Mouse (Mus musculus) limb, embryonic 11.5 days (tissue): ENCODE measurements around the gene Tmprss13. TPM values are rescaled to one million over a fixed set of nuclear protein-coding genes. Genes with fewer than 3 reads are reported as not detected.

Source experiments
- ATAC-seq: fragments of 200-750 bp; cut with Nextera tagmentation; 2 replicates; pipeline ENCODE4 v1.8.0; 2017; ENCODE audit warnings: low read depth; ENCODE audit not compliant: insufficient number of reproducible peaks, low FRiP score, low TSS enrichment
- DNase-seq: peaks from one replicate; pipeline ENCODE4 v3.0.0-alpha.2; 2015; ENCODE audit warnings: low spot score
- H3K27ac ChIP-seq: fragments of 300-500 bp; sonication (generic); replicated peaks from 2 replicates; pipeline ENCODE4 v1.5.1; 2014; ENCODE audit warnings: low read depth, mild to moderate bottlenecking, low read length
- H3K27me3 ChIP-seq: fragments of 300-500 bp; sonication (generic); 2 replicates; pipeline ENCODE4 v1.6.1; 2014; ENCODE audit warnings: mild to moderate bottlenecking, low read length, mixed read lengths; ENCODE audit not compliant: control insufficient read depth, insufficient read depth
- H3K36me3 ChIP-seq: fragments of 300-500 bp; sonication (generic); 2 replicates; pipeline ENCODE4 v1.6.1; 2014; ENCODE audit warnings: mild to moderate bottlenecking, low read length, moderate library complexity, mixed read lengths; ENCODE audit not compliant: control insufficient read depth, insufficient read depth
- H3K4me1 ChIP-seq: fragments of 300-500 bp; sonication (generic); 2 replicates; pipeline ENCODE4 v1.6.1; 2014; ENCODE audit warnings: low read length, mixed read lengths; ENCODE audit not compliant: control insufficient read depth, insufficient read depth
- H3K4me2 ChIP-seq: fragments of 300-500 bp; sonication (generic); 2 replicates; pipeline ENCODE4 v1.6.1; 2014; ENCODE audit warnings: low read depth, mild to moderate bottlenecking, moderate library complexity; ENCODE audit not compliant: severe bottlenecking
- H3K4me3 ChIP-seq: fragments of 300-500 bp; sonication (generic); 2 replicates; pipeline ENCODE4 v1.5.1; 2014; ENCODE audit warnings: low read depth, low read length
- H3K9ac ChIP-seq: fragments of 300-500 bp; sonication (generic); 2 replicates; pipeline ENCODE4 v1.6.1; 2014; ENCODE audit warnings: mild to moderate bottlenecking, low read length
- H3K9me3 ChIP-seq: fragments of 300-500 bp; sonication (generic); 2 replicates; pipeline ENCODE4 v1.6.1; 2016; ENCODE audit warnings: low read length; ENCODE audit not compliant: control insufficient read depth
- WGBS: fragments of 180-500 bp; shearing (Covaris S2); extraction: QIAGEN DNeasy Blood & Tissue Kit; methylation state at CpG from one replicate; pipeline ENCODE4 v1.1.7; 2014; 5-methylcytosine and 5-hydroxymethylcytosine counted together
- polyA plus RNA-seq: library from polyadenylated mRNA; unstranded; fragments of >200 nt; fragmentation: Nextera tagmentation; extraction: Ambion mirVana; gene quantifications from 2 replicates; pipeline ENCODE4 v1.2.1, GENCODE M21; 2014

The Tmprss13 gene
- polyA plus RNA-seq, 1 experiment from 2014 or later: 0.63 TPM

DNA sequence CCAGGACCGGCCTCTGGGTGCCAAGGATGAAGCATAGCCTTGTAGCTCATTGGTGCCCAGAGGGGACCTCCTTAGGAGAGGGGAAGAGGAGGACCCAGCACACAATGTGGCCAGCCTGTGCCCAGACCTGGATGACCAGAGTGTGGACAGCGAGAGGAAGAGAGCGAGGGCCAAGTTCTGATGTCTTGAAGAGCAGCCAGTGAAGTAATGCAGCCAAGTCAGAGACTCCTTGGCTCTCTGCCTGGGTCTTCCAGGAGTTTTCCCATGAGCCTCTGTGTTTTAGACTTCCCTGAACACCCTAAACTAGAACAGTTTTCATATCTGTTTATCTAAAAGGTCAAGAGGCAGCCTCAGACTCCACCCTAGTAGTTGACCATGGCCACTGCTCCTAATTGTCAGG, 1.3 kb upstream of the Tmprss13 start:
- no peak overlapping the region for H3K9ac ChIP-seq
- no peak overlapping the region for H3K4me3 ChIP-seq
- ATAC-seq: no peak
- WGBS: 81% methylated on average over 3 of the region's 3 CpGs
- H3K4me1 ChIP-seq: no peaks in the 10 kb centered on the region
- peaks cover 5% of the 10 kb centered on the region; the same call in 1 of the 2 replicates for H3K27me3 ChIP-seq
- no peaks in the 10 kb centered on the region for H3K36me3 ChIP-seq
- H3K9me3 ChIP-seq: no peaks in the 10 kb centered on the region
- DNase-seq: no peak
- no peak overlapping the region for H3K4me2 ChIP-seq
- H3K27ac ChIP-seq: no peak overlapping the region

DNA sequence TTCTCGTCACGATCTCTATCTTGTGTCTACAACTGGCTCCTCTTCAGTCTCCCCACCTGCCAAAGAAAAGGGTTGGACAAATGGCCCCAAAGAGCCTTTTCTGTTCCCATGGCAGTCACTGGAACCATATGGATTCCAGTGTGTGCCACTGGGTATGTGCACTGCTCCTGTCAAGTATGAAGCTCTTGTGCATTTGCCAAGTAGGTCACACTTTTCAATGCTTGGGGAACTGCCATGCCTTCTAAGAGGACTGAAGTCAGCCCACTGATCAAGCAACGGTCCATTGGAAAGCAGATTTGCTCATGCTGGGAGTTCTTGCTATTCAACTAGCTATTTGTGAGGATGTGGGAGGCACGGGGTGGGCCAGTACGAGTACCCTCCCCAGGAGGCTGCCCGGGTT, 2.6 kb downstream of the Tmprss13 start:
- no peaks in the 10 kb centered on the region for H3K36me3 ChIP-seq
- no peak overlapping the region for H3K27ac ChIP-seq
- peaks cover 5% of the 10 kb centered on the region; the same call in 1 of the 2 replicates for H3K27me3 ChIP-seq
- H3K4me2 ChIP-seq: no peak overlapping the region
- no peaks in the 10 kb centered on the region for H3K9me3 ChIP-seq
- no peaks in the 10 kb centered on the region for H3K4me1 ChIP-seq
- no peak overlapping the region for H3K4me3 ChIP-seq
- ATAC-seq: no peak
- no peak for DNase-seq
- WGBS: 86% methylated on average over 6 of the region's 6 CpGs
- no peak overlapping the region for H3K9ac ChIP-seq

DNA sequence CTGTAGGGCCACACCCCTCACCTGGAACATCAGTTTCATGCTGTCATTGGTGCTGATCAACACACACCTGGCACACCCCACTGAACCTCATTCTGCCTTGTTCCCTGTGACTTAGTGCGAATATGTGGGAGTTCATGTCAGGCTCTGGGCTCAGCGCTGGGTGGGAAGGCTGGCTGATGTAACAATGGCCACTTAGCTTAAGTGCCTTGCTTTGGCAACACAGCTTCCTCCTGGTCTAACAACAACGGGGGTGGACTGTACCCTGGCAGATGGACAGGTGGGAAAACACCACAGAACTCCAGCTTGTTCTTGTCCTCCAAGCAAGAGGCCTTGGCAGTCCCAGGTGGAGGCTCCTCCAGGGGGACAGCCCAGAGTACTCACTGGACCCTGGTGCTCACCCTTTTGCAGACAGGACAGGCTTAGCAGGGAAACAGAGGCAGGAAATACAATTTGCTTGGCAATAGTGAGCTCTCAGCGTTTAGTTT, 3.1 kb downstream of the Tmprss13 start:
- H3K27me3 ChIP-seq: peaks cover 5% of the 10 kb centered on the region; the same call in 1 of the 2 replicates
- ATAC-seq: no peak
- WGBS: 89% methylated on average over 4 of the region's 4 CpGs

DNA sequence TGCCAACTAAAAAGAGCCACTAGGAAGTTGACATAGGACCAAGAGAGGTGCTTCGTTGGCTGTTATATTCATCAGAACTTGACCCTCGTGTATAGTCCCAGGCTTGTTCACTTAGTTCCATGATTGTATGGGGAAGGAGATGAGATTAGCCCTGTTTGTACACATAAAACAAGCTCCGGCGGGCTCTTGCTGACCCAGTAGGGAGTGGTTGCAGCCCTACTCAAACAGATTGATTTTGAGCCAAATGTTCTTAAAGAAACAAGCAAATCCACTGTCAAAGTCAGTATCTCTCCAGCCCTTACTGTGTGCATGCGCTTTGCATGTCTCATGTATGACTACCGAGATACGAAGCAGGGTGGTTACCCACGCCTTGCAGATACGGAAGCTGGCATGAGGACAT, 7.5 kb downstream of the Tmprss13 start:
- no peak overlapping the region for H3K9ac ChIP-seq
- no peaks in the 10 kb centered on the region for H3K36me3 ChIP-seq
- no peaks in the 10 kb centered on the region for H3K27me3 ChIP-seq
- no peak overlapping the region for H3K4me2 ChIP-seq
- H3K4me1 ChIP-seq: no peaks in the 10 kb centered on the region
- ATAC-seq (no peak), DNase-seq (no peak)
- H3K4me3 ChIP-seq: no peak overlapping the region
- H3K27ac ChIP-seq: no peak overlapping the region
- H3K9me3 ChIP-seq: no peaks in the 10 kb centered on the region
- WGBS: 94% methylated on average over 9 of the region's 9 CpGs

More for the DNA sequence above, 3.1 kb downstream of the Tmprss13 start:
- H3K36me3 ChIP-seq: no peaks in the 10 kb centered on the region
- no peak overlapping the region for H3K4me2 ChIP-seq
- H3K4me3 ChIP-seq: no peak overlapping the region
- DNase-seq: no peak
- no peak overlapping the region for H3K9ac ChIP-seq
- H3K4me1 ChIP-seq: no peaks in the 10 kb centered on the region
- H3K27ac ChIP-seq: no peak overlapping the region
- H3K9me3 ChIP-seq: no peaks in the 10 kb centered on the region

DNA sequence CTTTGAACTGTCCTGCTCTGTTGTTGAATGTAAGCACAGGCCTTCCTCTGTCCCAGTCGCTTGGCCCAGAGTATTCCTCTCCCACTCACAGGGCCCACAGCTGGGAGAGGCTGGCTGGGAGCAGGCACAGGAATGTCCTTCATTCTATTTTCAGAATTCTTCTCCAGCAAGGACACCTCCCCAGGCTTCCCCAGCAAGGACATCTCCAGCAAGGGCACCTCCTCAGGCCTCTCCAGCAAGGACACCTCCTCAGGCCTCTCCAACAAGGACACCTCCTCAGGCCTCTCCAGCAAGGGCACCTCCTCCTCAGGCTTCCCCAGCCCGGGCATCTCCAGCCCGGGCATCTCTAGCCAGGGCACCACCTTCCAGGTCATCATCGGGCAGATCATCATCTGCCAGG, 9.4 kb downstream of the Tmprss13 start:
- DNase-seq (no peak), ATAC-seq (no peak)
- no peak overlapping the region for H3K4me2 ChIP-seq
- 85% methylated on average over 4 of the region's 4 CpGs for WGBS
- H3K4me1 ChIP-seq: no peaks in the 10 kb centered on the region
- H3K27me3 ChIP-seq: no peaks in the 10 kb centered on the region
- no peak overlapping the region for H3K27ac ChIP-seq
- no peaks in the 10 kb centered on the region for H3K36me3 ChIP-seq
- H3K9me3 ChIP-seq: no peaks in the 10 kb centered on the region
- no peak overlapping the region for H3K4me3 ChIP-seq
- H3K9ac ChIP-seq: no peak overlapping the region

DNA sequence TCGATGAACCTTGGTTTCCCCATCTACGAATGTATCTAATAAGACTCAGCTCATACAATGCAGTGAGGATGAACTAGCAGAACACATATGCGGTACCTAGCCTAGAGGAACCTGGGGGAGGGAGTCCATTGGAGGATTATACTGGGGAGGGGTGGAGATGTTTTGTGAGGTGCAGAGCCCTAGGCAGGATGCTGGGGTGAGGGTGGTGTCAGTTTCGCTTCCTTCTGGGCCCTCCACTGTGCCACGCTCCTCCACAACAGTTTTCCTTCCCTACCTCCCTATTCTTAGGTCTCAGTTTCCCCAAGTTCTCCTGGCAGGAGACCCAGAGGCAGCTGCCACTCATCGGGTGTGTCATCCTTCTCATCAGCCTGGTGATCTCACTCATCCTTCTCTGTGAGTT, 10.7 kb downstream of the Tmprss13 start:
- no peaks in the 10 kb centered on the region for H3K27me3 ChIP-seq
- H3K4me2 ChIP-seq: no peak overlapping the region
- WGBS: 91% methylated on average over 6 of the region's 6 CpGs
- no peaks in the 10 kb centered on the region for H3K4me1 ChIP-seq
- H3K9me3 ChIP-seq: no peaks in the 10 kb centered on the region
- ATAC-seq (no peak), DNase-seq (no peak)
- no peak overlapping the region for H3K4me3 ChIP-seq
- no peak overlapping the region for H3K27ac ChIP-seq
- no peaks in the 10 kb centered on the region for H3K36me3 ChIP-seq
- no peak overlapping the region for H3K9ac ChIP-seq

DNA sequence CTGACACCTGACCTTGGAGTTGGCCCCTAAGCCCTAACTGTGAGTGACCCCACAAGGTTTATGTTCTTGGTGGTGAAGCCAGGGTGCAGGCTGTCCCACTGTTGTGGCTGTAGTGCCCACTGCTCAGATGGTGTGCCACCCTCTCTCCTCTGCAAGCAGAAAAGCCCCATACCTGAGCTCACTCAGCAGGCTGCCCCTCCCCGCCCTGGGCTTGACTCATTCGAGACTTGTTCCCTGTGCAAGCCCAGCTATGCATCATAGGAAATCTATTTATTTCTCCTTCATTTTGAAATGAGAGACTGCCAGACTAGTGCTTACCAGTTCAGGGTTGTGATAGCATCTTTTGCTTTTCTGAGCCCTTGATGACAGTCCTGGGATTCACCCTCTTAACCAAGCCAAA, 18.5 kb downstream of the Tmprss13 start:
- Histone ChIP-seq H3K27me3 (no peaks in the 10 kb centered on the region), H3K4me1 (no peaks in the 10 kb centered on the region), H3K9ac (no peak overlapping the region), H3K9me3 (no peaks in the 10 kb centered on the region), H3K27ac (no peak overlapping the region), H3K4me2 (no peak overlapping the region), H3K36me3 (no peaks in the 10 kb centered on the region), H3K4me3 (no peak overlapping the region)
- ATAC-seq (no peak), DNase-seq (no peak)
- WGBS: 68% methylated on average over 2 of the region's 2 CpGs

DNA sequence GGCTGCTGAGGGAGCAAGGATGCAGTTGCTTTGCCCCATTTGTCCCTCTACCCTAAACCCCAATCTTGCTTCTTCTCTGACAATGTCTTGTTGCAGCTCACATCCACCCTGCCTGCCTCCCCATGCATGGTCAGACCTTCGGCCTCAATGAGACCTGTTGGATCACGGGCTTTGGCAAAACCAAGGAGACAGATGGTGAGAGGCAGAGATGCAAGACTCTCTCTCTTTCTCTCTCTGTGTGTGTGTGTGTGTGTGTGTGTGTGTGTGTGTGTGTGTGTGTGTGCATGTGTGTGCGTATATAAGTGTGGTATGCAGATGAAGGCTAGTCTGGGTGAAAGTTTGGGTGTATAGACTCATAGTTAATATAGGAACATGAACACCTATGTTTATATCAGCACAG, 24.2 kb downstream of the Tmprss13 start:
- H3K9ac ChIP-seq: no peak overlapping the region
- 90% methylated on average over 3 of the region's 3 CpGs for WGBS
- H3K27me3 ChIP-seq: no peaks in the 10 kb centered on the region
- no peak for DNase-seq
- no peaks in the 10 kb centered on the region for H3K4me1 ChIP-seq
- H3K27ac ChIP-seq: no peak overlapping the region
- H3K9me3 ChIP-seq: no peaks in the 10 kb centered on the region
- no peak overlapping the region for H3K4me2 ChIP-seq
- no peaks in the 10 kb centered on the region for H3K36me3 ChIP-seq
- ATAC-seq: no peak
- no peak overlapping the region for H3K4me3 ChIP-seq

DNA sequence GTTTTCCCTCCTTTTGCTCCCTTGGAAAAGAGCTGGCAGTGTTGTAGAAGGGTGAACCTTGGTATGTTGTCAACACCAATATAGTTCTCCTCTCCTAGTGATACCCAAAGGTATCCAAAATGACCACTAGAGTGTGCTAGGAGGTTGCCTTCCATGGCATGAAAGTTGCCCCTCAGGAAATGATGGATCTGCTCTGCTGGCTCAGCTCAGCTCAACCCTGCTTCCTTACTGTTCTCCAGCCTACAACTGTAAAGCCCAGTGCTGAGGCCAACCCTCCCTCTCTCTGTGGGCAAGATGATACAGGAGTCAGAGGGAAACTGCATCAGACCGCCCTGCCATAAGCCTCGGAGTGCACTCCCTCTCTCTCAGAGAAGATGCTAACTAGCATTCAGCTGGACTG, 26.6 kb downstream of the Tmprss13 start:
- H3K36me3 ChIP-seq: no peaks in the 10 kb centered on the region
- no peak for ATAC-seq
- DNase-seq: peak; percentile 36
- no peaks in the 10 kb centered on the region for H3K4me1 ChIP-seq
- H3K9ac ChIP-seq: no peak overlapping the region
- no peak overlapping the region for H3K4me3 ChIP-seq
- H3K27me3 ChIP-seq: no peaks in the 10 kb centered on the region
- 51% methylated on average over 2 of the region's 2 CpGs for WGBS
- H3K4me2 ChIP-seq: no peak overlapping the region
- no peak overlapping the region for H3K27ac ChIP-seq
- no peaks in the 10 kb centered on the region for H3K9me3 ChIP-seq
